Mouse (Mus musculus) left cerebral cortex, postnatal 25 days (tissue): ENCODE results near the gene Degs2. TPM values are rescaled to one million over a fixed set of nuclear protein-coding genes. Genes with fewer than 3 reads are reported as not detected.
A peak's percentile ranks its signal among the peaks of the same experiment; 100 is the strongest.

ENCODE experiments used
- DNase-seq, 2 experiments: peaks; one replicate each; pipeline ENCODE4 v3.0.0; 2022; ENCODE audit warnings: low spot score in 2 of 2, mixed read lengths in 1 of 2
- intact Hi-C: fragments of 180-260 bp; cut with DNase I; formaldehyde crosslinking; loops from one replicate; pipeline ENCODE4 v1.15.1; 2025
- microRNA-seq, 2 experiments: library from miRNA; unstranded; fragments of <30 nt; microRNA quantifications; one replicate each; pipeline ENCODE4 v1.2.0; 2022
- total RNA-seq, 2 experiments: library from RNA; stranded (reverse); gene quantifications; 2 replicates each; pipeline ENCODE4 v1.2.3; 2021

The Degs2 gene
- total RNA-seq, 2 experiments from 2014 or later = 4.0 to 4.2 TPM

DNA sequence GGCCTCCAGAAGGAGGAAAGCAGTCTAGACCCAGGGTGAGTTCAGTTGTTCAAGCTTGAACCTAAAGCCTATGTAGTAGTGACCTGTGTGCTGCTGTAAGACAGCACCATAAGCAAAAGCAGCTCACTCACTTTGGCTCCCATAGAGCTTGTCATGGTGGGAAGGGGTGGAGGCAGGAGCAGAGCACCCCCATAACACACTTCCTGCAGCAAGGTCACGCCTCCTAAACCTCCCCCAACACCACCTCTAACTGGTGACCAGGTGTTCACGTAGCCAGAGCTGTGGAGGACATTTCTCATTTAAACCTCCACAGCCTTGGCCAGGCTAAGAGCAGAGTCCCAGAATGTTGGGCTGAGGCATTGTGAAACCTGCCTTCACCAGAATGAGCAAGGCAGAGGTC, 30.6 kb downstream of the Degs2 start:
- intact Hi-C loops = no loop called here

DNA sequence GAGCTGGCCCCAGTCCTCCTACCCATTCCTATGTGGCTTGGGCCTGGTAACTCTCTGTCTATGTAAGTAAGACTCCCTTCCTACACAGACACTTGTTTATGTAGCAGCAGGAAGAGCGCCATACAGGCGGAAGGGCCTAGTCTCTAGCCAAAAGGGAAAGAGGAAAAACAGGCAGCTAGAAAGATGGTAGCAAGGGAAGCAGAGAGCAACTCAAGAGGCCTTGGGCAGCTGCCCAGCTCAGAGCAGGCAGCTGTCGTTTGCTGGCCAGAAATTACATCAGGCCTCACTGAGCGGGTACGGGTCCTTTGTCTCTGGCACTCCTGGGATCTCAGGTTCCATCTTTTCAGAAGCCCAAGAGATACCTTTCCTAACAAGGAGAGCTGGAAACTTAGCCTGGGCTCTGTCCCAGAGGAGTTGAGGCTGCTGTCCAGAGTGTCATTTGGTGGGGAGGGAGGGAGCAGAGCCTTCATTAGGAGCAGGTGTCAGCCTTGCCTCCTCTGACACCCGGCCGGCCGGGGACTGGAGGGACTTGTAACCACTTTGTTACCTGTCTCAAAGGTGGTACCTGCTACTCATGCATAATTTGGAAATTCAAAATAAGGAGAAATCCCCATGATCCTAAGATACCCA, 33.4 kb downstream of the Degs2 start:
- intact Hi-C loops = no loop called here

More for the DNA sequence above, 30.6 kb downstream of the Degs2 start:
- DNase-seq = no peak

DNA sequence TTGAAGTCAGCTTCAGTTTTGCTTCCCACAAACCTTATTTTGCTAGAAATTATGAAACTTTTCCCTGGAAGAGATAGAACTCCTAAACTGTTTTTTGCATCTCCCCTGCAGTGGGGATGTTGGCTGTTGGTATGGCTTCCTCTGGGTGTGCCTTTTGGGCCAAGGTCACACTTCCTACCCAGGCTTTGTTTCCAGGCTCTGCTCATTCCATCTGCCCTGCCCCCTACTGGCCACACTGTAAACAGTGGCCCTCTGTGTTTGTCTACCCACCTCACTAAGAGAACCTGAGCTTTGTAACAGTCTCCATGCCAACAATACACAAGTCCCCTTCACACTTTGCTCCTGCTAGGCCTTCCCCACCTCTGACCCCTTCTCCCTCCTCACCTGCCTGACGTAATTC, 44.8 kb downstream of the Degs2 start:
- no peak for DNase-seq
- intact Hi-C loops = no loop called here

More for the DNA sequence above, 33.4 kb downstream of the Degs2 start:
- no peak for DNase-seq

DNA sequence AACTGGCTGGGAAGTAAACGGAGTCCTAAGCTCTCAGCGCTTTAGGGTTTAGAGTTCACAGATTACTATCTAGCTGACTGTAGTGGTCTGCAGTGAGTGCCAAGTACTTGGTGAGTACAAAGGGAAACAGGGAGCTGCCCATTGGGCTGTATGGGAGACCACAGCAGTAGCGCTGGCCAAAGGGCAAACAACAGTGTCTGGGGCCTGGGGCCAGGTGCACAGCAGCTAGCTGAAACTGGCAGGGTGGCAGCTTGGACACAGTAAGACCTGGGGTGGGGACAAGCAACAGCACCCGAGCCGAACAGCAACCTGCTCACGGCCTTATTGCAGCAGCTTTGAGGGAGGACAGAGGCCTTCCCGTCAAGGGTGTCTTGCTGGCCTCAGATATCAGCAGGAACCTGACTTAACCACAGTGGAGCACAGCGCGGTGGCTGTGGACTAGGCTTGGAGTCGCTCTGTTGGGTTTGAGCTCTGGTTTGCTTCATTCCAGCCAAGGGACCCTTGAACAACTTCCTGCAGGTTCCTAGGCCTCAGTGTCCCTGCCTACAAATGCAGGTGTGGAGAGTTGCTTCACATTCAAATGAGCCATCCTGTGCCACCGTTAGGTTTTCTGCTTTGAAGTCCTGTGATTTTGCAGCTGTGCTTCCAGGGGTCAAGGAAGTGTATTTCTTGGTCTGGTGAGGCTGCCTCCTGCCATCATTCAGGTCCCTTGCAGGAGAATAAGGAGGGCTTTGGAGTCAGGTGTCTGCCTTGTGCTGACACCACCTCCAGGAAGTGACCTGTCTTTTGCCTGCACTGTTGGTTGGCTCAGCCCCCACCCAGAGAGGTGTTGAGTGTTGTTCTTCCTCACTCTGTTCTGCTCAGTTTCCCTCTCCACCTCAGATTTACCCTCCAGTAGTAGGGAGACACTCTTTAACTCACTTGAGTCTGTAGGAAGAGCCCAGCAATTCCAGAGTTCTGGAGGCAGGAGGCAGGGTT, 48.5 kb downstream of the Degs2 start:
- intact Hi-C loops = no loop called here

DNA sequence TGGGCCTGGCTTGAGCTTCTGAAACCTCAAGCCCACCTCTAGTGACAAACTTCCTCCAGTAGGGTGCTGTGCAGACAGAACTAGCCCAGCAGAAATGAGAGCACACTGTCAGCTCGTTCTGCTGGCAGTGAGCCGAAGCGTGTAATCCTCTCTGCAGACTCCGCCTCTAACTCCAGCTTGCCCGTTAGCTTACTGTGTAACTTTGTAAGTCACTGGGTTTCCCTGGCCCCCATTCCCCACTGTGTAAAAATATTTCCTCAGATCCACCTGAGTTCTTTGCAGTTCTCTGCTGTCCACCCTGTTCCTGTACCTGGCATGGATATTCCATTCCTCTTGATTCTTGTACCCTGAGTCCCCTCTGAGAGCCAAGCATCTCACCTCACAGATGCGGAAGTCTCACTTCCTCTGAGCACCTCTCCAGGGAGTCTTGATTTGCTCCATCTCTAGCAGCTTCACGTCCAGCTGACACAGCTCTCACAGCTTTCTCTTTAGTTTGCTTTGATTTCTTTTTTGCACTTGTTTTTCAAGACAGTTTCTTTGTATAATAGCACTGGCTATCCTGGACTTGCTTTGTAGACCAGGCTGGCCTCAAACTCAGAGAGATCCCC, 51.0 kb downstream of the Degs2 start:
- intact Hi-C loops = no loop called here
- DNase-seq = peak; percentile 42 to 72

More for the DNA sequence above, 48.5 kb downstream of the Degs2 start:
- no peak for DNase-seq

DNA sequence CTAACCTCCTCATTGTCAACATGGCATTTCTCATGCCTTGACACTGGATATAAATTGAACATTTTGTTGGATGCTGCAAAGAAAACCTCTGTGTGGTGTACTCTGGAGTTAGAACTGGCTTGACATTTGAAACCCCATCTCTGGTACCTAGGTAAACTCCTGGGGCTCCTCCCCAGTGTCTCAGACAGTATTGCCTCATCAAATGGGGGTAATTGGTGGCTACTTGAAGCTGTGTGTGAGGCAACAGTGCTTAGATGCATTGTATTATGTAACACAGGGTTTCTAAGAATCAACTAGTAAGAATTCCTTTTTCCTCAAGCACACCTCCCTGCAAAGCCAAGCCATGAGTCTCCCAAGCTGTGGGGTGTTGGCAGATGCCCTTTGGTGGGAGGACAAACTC, 54.3 kb downstream of the Degs2 start:
- DNase-seq = no peak
- intact Hi-C loops = no loop called here

DNA sequence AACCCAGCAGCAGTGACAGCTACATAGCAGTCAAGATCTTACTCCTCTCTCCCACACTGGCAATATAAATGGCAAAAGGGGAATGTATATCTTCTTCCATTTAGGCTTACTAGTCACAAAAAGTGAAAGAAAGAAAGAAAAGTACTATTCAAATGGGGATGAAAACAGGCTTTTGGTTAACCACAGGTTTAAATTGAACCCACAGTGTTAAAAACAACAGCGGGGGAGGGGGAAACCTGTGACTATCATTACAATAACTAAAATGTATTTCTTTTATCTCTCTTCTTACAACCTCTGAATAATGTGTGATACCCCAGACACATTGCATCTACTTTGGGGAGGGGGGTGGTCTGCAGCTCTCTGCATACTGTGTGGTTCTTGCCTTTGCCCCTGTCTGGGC, 55.9 kb downstream of the Degs2 start:
- no peak for DNase-seq
- intact Hi-C loops = no loop called here

DNA sequence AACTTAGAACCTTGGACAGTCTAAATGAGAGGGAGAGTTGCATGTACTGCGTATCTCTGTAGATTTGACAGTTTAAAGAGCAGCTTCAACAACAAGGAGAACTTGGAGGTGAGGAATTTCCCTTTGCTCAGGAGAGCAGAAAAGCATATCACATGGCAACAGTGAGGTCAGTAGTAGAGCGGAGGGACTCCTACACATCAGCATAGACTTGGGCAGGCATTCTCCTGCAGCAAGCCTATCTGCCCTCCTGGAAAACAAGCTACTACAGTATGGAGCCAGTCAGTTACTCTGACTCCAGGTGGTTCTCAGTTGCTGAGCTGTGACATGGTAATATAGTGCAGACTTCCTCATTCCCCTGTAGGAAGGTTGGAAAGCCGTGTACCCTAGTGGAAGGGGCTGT, 60.1 kb downstream of the Degs2 start:
- intact Hi-C loops = no loop called here
- no peak for DNase-seq

DNA sequence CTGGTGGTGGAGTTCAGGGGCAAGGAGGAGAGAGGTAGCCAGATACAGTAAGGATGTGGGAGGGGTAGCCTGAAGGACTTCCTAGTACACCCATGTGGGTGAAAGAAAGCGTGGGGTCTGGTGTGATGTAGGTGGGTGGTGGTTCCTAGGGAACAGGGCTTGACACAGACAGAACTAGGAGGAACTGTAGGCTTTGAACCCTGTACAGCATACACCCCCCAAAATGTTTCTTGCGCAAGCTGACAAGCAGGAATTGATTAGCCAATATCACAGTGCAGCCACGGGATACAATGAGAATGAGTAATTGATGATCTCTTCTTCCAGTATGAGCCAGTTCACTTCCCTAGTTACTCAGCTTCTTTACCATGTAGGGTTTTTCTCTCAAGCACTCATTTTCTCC, 63.0 kb downstream of the Degs2 start:
- intact Hi-C loops = no loop called here

DNA sequence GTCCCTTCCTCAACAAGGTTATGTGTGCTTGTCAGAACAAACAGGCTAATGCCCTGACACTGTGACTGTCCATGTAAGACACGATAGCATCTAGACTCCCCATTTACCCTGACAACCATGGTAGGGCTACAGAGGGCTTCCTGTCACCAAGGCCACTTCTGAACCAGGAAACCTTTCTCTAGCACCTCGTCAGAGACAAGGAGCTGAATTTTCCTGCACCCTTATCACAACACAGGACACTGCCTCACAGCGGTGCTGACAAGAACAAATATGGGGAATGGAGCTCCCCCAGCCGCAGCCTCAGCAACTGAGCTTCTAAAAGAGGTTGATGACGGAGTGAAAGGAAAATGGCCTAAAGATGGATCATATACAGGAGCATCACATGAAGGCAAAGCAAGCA, 64.7 kb downstream of the Degs2 start:
- no peak for DNase-seq
- intact Hi-C loops = no loop called here

More for the DNA sequence above, 63.0 kb downstream of the Degs2 start:
- no peak for DNase-seq

DNA sequence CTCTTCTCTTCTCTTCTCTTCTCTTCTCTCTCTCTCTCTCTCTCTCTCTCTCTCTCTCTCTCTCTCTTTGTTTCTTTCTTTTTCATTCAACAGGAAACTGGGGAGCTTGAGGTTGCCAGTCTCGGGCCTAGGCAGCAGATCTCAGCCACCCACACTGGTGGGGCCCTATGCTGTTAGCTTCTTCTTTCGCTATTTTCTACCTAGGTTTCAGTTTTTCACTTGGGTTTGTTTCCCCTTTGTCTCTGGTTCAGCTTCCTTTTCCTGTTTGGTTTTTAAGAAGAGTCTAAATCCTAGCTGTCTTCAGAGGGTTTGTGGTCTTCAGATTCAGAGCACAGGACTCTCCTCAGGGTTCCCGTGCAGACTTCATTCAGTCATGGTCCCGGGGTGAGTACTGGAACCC, 66.6 kb downstream of the Degs2 start:
- no peak for DNase-seq
- intact Hi-C loops = no loop called here

DNA sequence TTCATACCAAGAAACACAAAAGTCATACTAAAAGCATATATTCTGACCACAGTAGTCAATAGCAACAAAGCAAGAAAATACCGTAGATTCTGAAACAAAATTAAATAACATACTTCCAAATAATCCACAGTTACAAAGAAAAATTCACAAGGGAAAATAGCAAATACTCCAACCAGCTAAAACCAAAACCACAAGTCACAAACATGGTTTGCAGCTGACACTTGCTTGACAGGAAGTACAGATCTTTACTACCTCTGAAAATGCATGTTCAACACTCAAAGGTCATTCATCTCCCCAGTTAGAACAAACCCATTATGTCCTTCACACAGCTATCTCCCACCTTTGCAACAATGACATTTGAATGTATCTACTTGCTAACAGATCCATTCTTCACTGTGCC, 68.1 kb downstream of the Degs2 start:
- DNase-seq = no peak
- intact Hi-C loops = no loop called here

DNA sequence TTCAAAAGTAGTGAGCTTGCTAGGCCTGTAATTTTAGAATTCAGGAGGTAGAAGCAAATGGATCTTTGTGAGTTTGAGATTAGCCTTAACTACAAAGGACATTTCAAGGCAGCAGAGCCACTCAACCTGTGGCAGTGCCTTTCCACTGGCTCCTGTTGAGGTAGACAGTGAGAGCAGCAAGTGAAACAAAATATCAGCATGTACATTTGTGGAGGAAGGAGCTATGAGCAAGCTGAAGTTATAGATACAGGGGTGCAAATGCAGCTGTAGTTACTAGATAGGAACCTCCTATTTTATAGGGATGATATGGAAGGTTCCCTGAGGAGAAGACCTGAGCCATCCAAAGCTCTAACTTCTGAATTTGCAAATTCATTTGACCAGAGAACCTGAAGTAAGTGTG, 69.6 kb downstream of the Degs2 start:
- no peak for DNase-seq
- intact Hi-C loops = no loop called here

DNA sequence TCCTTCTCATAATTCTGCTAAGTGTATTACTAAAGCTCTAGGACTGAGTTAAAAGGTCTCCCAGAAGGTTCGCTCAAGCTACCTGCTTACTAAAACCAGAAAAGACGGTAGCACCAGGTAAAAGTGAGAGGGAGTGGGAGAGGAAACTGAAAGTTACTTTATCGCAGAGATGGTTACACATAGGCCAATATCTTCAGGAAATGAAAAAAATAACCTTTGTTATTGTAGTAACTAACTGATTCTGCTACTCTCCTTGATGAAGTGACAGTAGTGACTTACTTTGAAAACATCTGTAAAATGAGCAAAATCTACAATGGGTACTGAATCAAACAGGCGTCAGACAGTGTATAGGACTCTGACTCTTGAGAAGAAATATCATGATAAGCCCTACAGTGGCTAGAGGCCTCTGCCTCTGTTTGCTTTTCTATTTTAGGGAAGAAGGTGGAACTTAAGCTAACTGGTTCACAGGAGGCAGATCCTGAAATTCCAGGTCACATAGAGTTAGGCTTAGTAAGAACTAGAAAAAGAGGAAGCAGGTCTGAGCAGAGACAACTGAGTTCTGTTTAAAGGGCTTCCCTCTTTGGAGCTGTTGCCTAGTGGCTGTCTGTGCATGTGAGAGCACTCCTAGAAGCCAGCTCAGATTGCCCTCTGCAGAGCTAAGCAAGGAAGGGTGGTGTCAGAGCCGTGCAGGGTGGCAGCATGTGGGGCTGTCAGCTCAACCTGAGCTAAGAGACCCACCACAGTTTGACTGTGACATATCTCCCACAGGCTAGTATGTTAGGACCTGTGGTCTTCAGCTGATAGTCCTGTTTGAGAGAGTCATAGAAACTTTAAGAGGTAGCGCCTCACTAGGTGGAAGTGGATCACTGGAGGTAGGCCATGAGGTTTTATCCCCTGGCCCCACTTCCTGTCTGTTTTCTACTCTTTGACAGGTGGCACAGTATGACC, 71.1 kb downstream of the Degs2 start:
- DNase-seq = no peak
- intact Hi-C loops = no loop called here

DNA sequence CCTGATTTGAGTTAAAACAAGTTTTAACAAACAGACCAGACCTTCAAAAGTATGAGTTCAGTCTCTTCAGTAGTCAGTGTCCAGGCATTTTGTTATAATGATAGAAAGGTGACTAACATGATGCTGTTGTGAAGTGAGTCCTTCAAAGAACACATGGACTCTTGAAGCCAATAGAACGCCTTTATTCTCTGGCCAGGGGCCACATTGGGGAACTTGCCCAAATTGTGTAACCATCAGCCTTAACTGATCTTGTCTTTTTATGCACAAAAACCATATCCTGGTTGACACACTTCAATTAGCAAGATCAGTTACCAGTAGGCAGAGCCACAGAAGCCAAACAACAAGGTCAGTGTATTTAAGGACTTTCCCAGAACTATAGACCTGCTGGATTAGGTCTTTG, 72.6 kb downstream of the Degs2 start:
- intact Hi-C loops = no loop called here
- no peak for DNase-seq

Small RNA genes lying within 50 kb of the gene (microRNA-seq; reads per million reads assigned to microRNA genes)
- gene Gm23872 (0 reads per million in 2 experiments), gene Mir342 (4,336 to 5,185 reads per million in 2 experiments)

Other genes with a start within 250 kb of the Degs2 start
- 100 to 1,000 TPM; 260 to 266 TPM for gene Evl, start 147.6 kb downstream of the Degs2 start, total RNA-seq
- 10 to 100 TPM; 46.9 to 49.8 TPM for gene Yy1, start 90.7 kb upstream of the Degs2 start, total RNA-seq
- 10 to 100 TPM; 15.6 to 16.6 TPM for gene Slc25a29, start 133.6 kb upstream of the Degs2 start, total RNA-seq
- 10 to 100 TPM in 1 of 2 experiments, 1 to 10 TPM in 1; 9.5 to 11.4 TPM for gene Slc25a47, start 133.7 kb upstream of the Degs2 start, total RNA-seq
- 10 to 100 TPM in 1 of 2 experiments, 1 to 10 TPM in 1; 7.8 to 12.0 TPM for gene Wdr25, start 191.3 kb upstream of the Degs2 start, total RNA-seq
- gene Wars, start 191.9 kb upstream of the Degs2 start, total RNA-seq = 10 to 100 TPM; 87.2 to 93.6 TPM